Mouse (Mus musculus): ENCODE measurements around the gene Il12a. TPM values are rescaled to one million over a fixed set of nuclear protein-coding genes. Genes with fewer than 3 reads are reported as not detected.
"Not testable (repeated sequence)": the region's sequence is repeated elsewhere in the genome, so short reads cannot be mapped to it uniquely, and the experiment has no call there.

Il12a gene
- polyA plus RNA-seq, 1 experiment from 2014 or later, result 0.27 TPM

- Histone ChIP-seq H3K9ac (ENCODE audit: low read length) (no peak overlapping the region), H3K4me1 (ENCODE audit: control insufficient read depth, insufficient read depth, low read length) (no peaks in the 10 kb centered on the region), H3K36me3 (ENCODE audit: control insufficient read depth, insufficient read depth, low read length) (no peaks in the 10 kb centered on the region), H3K4me3 (replicated peaks; ENCODE audit: low read length) (no peak overlapping the region), H3K4me2 (ENCODE audit: low read depth, low read length) (no peak overlapping the region), H3K27ac (ENCODE audit: low read length) (no peak overlapping the region), H3K27me3 (ENCODE audit: control insufficient read depth, insufficient read depth, low read length) (no peaks in the 10 kb centered on the region), H3K9me3 (replicated peaks; ENCODE audit: control insufficient read depth, low read length) (no peaks in the 10 kb centered on the region)
- WGBS, result 82% methylated on average over 5 of the region's 5 CpGs
- ATAC-seq (ENCODE audit: insufficient read depth, low FRiP score), result no peak
Measured at GRCm38 (mm10) chr3:68745033-68745432, 54.6 kb downstream of the Il12a start.

- not testable (repeated sequence) for H3K4me1 ChIP-seq (ENCODE audit: control insufficient read depth, insufficient read depth, low read length); H3K4me2 ChIP-seq (ENCODE audit: low read depth, low read length); H3K27me3 ChIP-seq (ENCODE audit: control insufficient read depth, insufficient read depth, low read length); H3K36me3 ChIP-seq (ENCODE audit: control insufficient read depth, insufficient read depth, low read length); H3K4me3 ChIP-seq (replicated peaks; ENCODE audit: low read length); H3K9ac ChIP-seq (ENCODE audit: low read length); ATAC-seq (ENCODE audit: insufficient read depth, low FRiP score); H3K27ac ChIP-seq (ENCODE audit: low read length); H3K9me3 ChIP-seq (replicated peaks; ENCODE audit: control insufficient read depth, low read length)
- 87% methylated on average over 4 of the region's 4 CpGs for WGBS
Measured at GRCm38 (mm10) chr3:68746282-68746681, 55.8 kb downstream of the Il12a start.

Other genes starting within 250 kb of the Il12a start
- 0.34 TPM in 1 of 2 replicates, not detected in the other for gene 1110032F04Rik, start 178.9 kb downstream of the Il12a start, polyA plus RNA-seq (2015; fragmentation: Nextera tagmentation; extraction: Ambion mirVana)

Measured in stomach, embryonic 16.5 days (tissue).